Mouse (Mus musculus): ENCODE results near the gene Zfp704.

- TF ChIP-seq CTCF (IDR thresholded peaks at IDR 0.05; ENCODE audit: control insufficient read depth, insufficient read depth, insufficient replicate concordance, low read depth, low read length) (no peak), POLR2A (IDR thresholded peaks at IDR 0.05; ENCODE audit: control insufficient read depth, low read depth, low read length) (no peak)
These were observed 2.2 kb downstream of the Zfp704 start for GRCm38 (mm10) chr3:9607686-9608085.
